Mouse (Mus musculus): ENCODE results near the gene Arhgap27.

GRCm38 (mm10) chr11:103375258-103375657 is 11.8 kb upstream of the Arhgap27 start:
- TF ChIP-seq CTCF (IDR thresholded peaks at IDR 0.05; ENCODE audit: low read depth): no peak
- TF ChIP-seq EP300 (optimal IDR thresholded peaks at IDR 0.05): no peak

All from stomach, postnatal 0 days (tissue).